Mouse (Mus musculus) lung, postnatal 10 days (tissue): ENCODE measurements at regions not wholly inside any gene's neighbourhood (a gene's known extent, or its start where the extent isn't known, plus 50 kb on each side); places are given as distances from the start of the nearest gene placed in this dataset.
"Not testable (repeated sequence)": the region's sequence is repeated elsewhere in the genome, so short reads cannot be mapped to it uniquely, and the experiment has no call there.

Experiments used
- DNase-seq: peaks from one replicate; pipeline ENCODE4 v3.0.0; 2021

DNA sequence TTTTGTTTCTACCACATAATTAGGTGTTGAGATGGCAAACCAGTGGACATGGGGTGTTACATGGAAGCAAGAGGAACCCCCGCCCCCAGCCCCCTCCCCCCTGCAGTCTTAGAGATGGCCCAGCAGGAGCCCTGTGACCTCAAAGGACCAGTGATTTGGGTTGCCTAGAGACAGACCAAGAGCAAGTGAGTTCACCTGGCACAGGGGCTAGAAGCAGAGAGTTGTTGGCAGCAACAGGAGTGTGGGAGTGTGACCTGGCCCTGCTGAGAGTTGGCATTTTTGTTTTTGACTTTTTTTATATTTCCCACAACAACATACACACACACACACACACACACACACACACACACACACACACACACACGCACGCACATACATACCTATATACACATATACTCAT, 987.9 kb downstream of the Cdh18 start:
- DNase-seq: no peak

DNA sequence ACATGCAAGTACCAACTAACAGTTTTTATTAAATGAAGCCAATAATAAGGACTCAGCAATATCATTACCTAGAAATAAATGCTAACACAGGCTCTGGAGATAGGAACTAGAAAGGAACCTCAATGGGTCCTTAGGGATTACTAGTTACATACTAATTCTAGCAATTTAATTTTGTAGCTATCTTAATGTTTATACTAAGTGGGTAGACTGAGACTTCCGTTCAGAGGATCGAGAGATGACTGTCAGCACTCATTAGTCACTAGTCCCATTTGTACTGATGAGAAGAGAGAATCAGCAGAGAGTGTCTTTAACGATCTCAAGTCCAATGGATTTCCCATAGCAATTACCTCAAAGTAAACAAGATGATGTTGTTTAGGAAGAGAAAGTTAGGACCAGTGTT, 988.6 kb downstream of the Cdh18 start:
- DNase-seq: no peak

DNA sequence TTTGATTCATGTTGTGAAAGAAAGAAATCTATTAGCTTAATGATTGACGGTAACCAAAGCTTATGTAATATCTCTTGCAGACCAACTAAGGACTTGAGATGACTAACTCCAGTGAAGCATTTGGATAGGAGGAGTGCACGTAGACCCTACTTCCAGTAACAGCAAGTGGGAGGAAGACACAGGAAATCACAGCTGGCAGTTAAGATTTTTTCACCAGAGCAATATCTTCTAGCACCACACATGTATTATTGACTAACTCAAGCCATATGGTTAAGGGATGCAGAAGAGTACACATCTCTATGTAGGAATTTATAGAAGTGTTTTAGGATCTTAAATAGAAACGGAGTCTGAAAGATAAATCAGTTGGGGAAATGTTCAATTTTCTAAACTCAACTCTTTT, 1011.3 kb downstream of the Cdh18 start:
- no peak for DNase-seq

DNA sequence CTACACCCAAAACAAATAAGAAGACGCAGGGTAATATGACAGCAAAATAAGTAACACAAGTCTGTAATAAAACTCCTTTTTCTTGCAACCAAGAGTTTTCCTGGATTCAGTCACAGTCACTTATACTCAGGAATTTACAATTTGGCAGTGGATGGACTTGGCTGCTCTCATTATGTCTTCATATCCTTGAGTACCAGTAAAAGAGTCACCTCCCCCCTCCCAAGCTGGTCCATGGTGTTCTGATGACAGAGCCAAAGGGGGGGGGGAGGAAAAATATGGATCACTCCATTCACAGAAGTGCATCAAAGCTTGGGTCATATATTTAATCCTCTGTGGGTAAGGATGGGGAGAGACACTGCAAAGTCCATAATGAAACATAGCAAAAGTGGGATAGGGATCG, 1013.4 kb downstream of the Cdh18 start:
- DNase-seq: peak; percentile 39

DNA sequence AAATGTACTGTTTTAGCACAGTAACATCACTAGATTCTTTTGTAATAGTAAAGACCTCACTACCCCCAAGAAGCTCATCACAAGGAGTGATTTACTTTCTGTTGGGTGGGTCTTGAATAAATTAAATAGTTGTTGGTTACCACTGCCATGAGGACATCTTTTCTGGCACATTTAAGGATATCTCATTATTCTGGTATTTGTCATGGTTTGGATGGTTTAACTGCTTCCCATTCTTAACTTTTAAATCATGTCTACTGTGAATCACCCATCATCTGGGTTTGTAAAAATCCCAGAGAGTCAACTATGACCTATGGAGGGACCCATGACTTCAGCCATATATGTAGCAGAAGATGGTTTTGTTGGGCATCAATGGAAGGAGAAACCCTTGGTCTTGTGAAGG, 1016.2 kb downstream of the Cdh18 start:
- no peak for DNase-seq

DNA sequence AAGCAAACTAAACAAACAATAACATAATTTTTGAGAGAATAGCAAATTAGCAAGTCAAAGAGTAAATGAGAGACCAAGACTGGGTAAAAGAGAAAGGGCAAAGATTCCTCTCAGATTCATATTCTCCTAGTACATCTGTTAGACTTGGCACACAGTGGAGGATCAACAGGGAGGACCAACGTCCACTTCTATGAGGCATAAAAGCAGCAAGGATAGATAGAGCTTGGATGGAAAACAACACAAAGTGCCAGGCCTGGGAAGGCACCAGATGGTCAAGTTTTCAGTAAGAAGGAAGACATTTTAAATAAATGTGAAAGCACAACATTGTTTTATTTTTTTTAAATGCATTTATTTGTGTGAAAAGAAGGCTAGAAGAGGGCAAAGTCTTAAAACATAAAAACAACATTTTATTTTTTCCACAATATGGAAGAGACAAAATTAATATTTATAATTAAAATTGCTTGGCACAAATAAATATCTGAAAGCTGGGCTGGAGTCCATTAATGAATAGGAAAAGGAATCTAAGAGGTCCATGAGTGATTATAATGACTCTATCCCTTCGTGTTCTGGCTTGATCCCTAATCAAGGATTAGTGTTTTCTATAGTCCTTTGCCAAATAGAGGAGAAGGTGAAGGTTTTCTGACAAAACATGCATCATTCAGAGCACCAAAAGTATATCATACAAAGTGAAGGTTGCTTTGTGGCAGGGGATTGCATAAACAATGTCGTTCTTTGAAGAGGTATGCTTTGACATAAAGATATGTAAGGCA, 1018.2 kb downstream of the Cdh18 start:
- DNase-seq: no peak

DNA sequence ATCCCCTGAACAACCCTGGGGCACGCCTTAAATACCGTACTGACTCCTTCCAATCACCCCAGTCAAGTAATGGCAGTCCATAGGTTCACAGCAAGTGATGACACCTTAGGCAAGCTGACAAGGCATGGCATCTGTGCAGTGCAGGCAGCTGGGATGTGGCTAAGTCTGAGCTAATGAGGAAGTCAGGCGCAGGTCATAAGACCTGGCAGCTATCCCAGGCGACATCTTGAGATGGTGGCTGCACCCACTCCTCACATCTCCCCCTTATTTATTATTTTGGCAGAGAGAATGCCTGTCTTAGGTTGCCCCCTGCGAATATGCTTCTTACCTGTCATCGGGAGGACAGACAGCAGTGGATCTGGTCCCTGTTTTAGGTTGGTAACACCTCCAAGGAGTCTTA, 1019.8 kb downstream of the Cdh18 start:
- not testable (repeated sequence) for DNase-seq

DNA sequence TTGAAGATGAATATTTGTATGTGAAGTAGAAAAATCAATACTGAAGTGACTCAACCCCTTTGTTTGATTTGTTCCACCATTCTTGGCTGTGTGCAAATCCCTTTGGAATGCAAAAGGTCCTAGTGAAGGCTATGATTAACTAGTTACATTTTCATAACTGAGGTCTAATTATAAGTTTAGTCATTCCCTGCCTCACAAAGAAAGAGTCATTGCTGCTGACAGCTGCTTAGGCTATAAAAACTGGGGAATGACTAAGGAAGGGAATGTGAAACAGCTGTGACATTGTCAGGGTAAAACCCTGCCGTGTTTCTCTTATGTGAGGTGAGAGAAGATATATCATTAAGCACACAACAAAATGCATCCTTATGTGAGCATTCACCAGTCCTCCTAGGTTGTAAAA, 1033.1 kb downstream of the Cdh18 start:
- DNase-seq: no peak

DNA sequence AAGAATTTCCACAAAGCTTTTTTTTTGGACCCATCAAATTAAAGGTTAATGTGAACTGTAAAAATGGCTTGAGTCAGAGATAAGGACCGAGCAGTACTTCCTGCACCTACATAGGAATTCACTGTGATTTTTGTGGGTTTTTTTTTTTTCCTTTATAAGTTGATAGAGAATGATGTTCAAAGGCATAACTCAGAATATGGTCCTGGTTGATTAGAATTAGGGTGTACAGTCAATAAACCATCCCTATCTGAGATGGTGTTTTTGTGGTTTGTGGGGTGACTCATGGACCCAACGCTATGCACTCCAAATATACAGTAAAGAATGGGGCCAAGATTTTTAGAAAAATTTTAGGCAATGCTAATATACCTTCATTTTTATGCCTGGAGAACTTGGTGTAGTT, 1041.6 kb downstream of the Cdh18 start:
- DNase-seq: no peak

DNA sequence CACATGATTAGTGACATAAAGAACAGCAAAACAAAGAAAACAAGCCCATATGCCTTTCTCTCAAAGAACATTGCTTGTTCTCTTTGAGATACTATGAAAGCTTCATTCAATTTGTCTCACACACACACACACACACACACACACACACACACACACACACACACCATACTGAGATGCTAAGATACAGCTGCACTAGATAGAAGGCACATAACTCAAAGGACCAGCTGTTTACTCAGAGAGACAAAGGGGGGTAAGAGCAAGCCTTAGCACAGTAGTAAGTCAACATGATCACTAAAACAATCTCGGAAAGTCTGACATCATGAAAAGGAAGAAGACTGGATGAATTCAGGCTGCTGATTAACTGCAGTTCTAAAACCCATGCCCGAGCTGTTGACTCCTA, 1051.6 kb downstream of the Cdh18 start:
- DNase-seq: no peak
